Mouse (Mus musculus) small intestine, adult 10 weeks (tissue): ENCODE data around the gene Tfcp2l1. TPM values are rescaled to one million over a fixed set of nuclear protein-coding genes. Genes with fewer than 3 reads are reported as not detected.

Experiments
- polyA plus RNA-seq: library from polyadenylated mRNA; stranded (reverse); fragments of 350-450 nt; fragmentation: Illumina TruSeq; extraction: RNeasy Lipid Tissue Mini Kit (QIAGEN cat#74804); gene quantifications from one replicate; pipeline ENCODE4 v1.2.3, GENCODE M21; 2014; ENCODE audit warnings: low replicate concordance

Tfcp2l1 gene
- 6.3 TPM for polyA plus RNA-seq

DNA sequence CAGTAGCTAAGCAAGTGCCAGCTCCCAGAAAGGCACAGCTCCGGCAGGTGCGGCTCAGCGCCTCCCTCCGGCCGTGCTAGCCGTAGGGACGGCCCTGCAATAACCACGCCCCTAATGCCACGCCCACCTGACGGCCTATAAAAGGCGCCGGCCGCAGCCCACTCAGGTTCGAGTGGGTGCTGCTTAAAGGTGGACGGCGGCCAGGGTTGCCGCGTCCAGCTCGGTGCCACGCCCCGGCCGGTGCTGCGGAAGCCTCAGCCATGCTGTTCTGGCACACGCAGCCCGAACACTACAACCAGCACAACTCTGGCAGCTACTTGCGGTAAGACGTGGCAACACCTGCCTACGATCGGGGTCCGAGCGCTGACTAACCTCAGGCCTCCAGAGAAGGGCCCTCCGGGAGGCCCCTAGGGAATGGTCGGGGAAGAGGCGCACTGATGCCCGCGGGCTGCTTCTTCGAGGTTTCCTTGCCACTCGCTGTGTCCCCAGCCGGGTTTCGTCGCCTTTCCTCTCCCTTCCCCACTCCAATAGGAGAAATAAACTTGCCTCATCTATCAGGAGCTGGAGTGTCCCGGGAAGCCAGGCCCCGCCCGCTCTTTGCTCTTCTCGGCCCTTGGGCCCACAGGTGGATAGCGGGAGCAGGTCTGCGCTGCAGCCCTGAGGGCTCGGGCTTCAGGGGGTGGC lies at the start of gene Tfcp2l1:
Tfcp2l1 (plus strand) TSS at position 165 of the 684 bp plus-strand sequence.

Other genes starting within 250 kb of the Tfcp2l1 start
- gene Clasp1, start 238.9 kb upstream of the Tfcp2l1 start, polyA plus RNA-seq = 16.2 TPM